Mouse (Mus musculus) cerebellum, adult 2 months (tissue): Measurements from ENCODE around the gene Fbf1.

Experiments
- CTCF ChIP-seq: fragments of 200-500 bp; IDR thresholded peaks from 2 replicates; pipeline ENCODE4 v1.5.1; 2011; ENCODE audit warnings: low read depth, mild to moderate bottlenecking, control low read depth, low read length, moderate library complexity, borderline replicate concordance; ENCODE audit not compliant: insufficient read depth
- POLR2A ChIP-seq: fragments of 200-500 bp; IDR thresholded peaks from 2 replicates; pipeline ENCODE4 v1.6.1; 2011; ENCODE audit warnings: low read length, control low read depth, borderline replicate concordance; ENCODE audit not compliant: insufficient read depth

- TF ChIP-seq POLR2A (no peak), CTCF (no peak)
Observed at GRCm38 (mm10) chr11:116102472-116102871, 65.5 kb downstream of the Fbf1 start.
